Mouse (Mus musculus) testis, adult 2 months (tissue): ENCODE data around the gene Emsy.

Experiments
- CTCF ChIP-seq: fragments of 200-500 bp; IDR thresholded peaks from 2 replicates; pipeline ENCODE4 v1.5.1; 2012; ENCODE audit warnings: low read depth, mild to moderate bottlenecking, inconsistent platforms, low read length, moderate library complexity; ENCODE audit not compliant: control insufficient read depth, insufficient read depth, insufficient replicate concordance
- POLR2A ChIP-seq: fragments of 200-500 bp; IDR thresholded peaks from 2 replicates; pipeline ENCODE4 v1.6.1; 2012; ENCODE audit warnings: low read depth, mild to moderate bottlenecking, inconsistent platforms, low read length, moderate library complexity; ENCODE audit not compliant: control insufficient read depth

GRCm38 (mm10) chr7:98697496-98697895 lies 40.9 kb upstream of the Emsy start:
- TF ChIP-seq CTCF (no peak), POLR2A (no peak)
